Comparison of ENCODE assay signal across 9 mouse cellular contexts in the genomic region with DNA sequence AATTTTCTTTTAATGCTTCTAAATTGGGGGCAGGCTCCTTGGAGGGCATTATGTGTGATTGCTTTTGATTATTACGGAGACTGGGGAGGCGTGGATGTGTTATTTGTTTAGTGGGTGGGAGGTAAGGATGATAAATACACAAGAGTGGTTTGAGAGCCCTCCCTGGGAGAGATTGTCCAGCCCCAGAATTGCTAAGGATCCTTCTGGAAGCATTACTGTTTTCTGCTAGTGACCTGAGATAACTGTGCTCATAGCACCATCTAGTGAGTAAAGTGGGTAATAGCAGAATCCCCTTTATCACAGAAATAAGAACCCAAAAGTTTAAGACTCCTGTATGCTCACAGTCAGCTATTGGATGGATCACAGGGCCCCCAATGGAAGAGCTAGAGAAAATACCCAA. TPM values are rescaled to one million over a fixed set of nuclear protein-coding genes. Genes with fewer than 3 reads are reported as not detected.
A peak's percentile ranks its signal among the peaks of the same experiment; 100 is the strongest.
DNase-seq lines count a peak whose midpoint lies in the region; ATAC-seq and TF ChIP-seq lines count a peak whose summit lies in the region.
"Had no signal": no experiment of that assay in that cellular context is flagged by ENCODE, and none has a peak within 500 bp of the region (broad histone marks: within the 10 kb centered on the region; RNA-seq: fewer than 3 reads in every experiment).

No protein-coding gene starts in this region.

- no peaks in the 10 kb centered on the region for H3K27me3 ChIP-seq in neural tube, embryonic 15.5 days (replicated peaks)
- H3K27me3 ChIP-seq: liver, embryonic 13.5 days had no signal

- DNase-seq in gastrocnemius, adult 2 months: no peak
- DNase-seq in gastrocnemius, postnatal 25 days: no peak
- DNase-seq in right cerebral cortex, adult 18-20 months: peak; percentile 26
- no peak for DNase-seq in right cerebral cortex, postnatal 25 days
- peak; percentile 27 for DNase-seq in cerebellum, adult 9-11 months
- DNase-seq in hindlimb bud, embryonic 11.5 days (ENCODE audit: extremely low spot score, low read depth, low spot score): peak; percentile 20
- DNase-seq: liver, embryonic 13.5 days had no signal

- H3K4me2 ChIP-seq in neural tube, embryonic 15.5 days: no peak overlapping the region
- H3K4me2 ChIP-seq: liver, embryonic 13.5 days had no signal

- WGBS in neural tube, embryonic 15.5 days: 18% methylated on average over 2 of the region's 2 CpGs

- peak; percentile 85 for ATAC-seq in neural tube, embryonic 15.5 days (ENCODE audit: low FRiP score)
- ATAC-seq in erythroid progenitor cell, adult 5-6 weeks (replicated peaks; ENCODE audit: low FRiP score, poor library complexity, severe bottlenecking): no peak

- TF ChIP-seq CTCF in gastrocnemius, adult 2 months (IDR thresholded peaks at IDR 0.05): peak; percentile 83

- H3K4me1 ChIP-seq in neural tube, embryonic 15.5 days: peaks cover 2% of the 10 kb centered on the region; the same call in 1 of the 2 replicates
- H3K4me1 ChIP-seq: liver, embryonic 13.5 days had no signal

- H3K36me3 ChIP-seq in neural tube, embryonic 15.5 days: no peaks in the 10 kb centered on the region
- H3K36me3 ChIP-seq: liver, embryonic 13.5 days had no signal

- H3K4me3 ChIP-seq in gastrocnemius, adult 2 months: no peak overlapping the region
- H3K4me3 ChIP-seq in neural tube, embryonic 15.5 days (replicated peaks): no peak overlapping the region
- H3K4me3 ChIP-seq: liver, embryonic 13.5 days had no signal

- intact Hi-C loops in gastrocnemius, adult 2 months (cut with DNase I): loop anchor here (2.0 to 10.0 kb wide), 4 partner anchors 33 to 359 kb away; a partner anchor contains a TSS

- H3K27ac ChIP-seq in gastrocnemius, adult 2 months: no peak overlapping the region
- no peak overlapping the region for H3K27ac ChIP-seq in neural tube, embryonic 15.5 days (replicated peaks)
- H3K27ac ChIP-seq: liver, embryonic 13.5 days had no signal

- H3K9me3 ChIP-seq in neural tube, embryonic 15.5 days (replicated peaks): no peaks in the 10 kb centered on the region
- H3K9me3 ChIP-seq: liver, embryonic 13.5 days had no signal

- H3K9ac ChIP-seq in neural tube, embryonic 15.5 days (replicated peaks): no peak overlapping the region
- H3K9ac ChIP-seq: liver, embryonic 13.5 days had no signal

RNA-seq across cellular contexts. Expression of a gene that starts 32.4 kb away (rescaled TPM):
- 10 to 100 TPM; 20.7 to 29.1 TPM for total RNA-seq in gastrocnemius, adult 2 months (2021)
- total RNA-seq in gastrocnemius, postnatal 25 days (2021): 10 to 100 TPM; 20.8 to 25.0 TPM
- 8.4 and 21.5 TPM in 2 replicates for polyA plus RNA-seq in neural tube, embryonic 15.5 days (2015; fragmentation: Nextera tagmentation; extraction: Ambion mirVana)
- 2.5 TPM in 2 replicates for total RNA-seq in erythroid progenitor cell, adult 5-6 weeks (2015; ENCODE audit: low replicate concordance)
- 9.6 and 12.8 TPM in 2 replicates for total RNA-seq in erythroid progenitor cell, adult 5-6 weeks (2017; ENCODE audit: low replicate concordance)

RNA-seq across cellular contexts. Expression of a gene that starts 55.4 kb away (rescaled TPM):
- total RNA-seq in gastrocnemius, adult 2 months (2021): not detected
- total RNA-seq in gastrocnemius, postnatal 25 days (2021): not detected
- polyA plus RNA-seq in neural tube, embryonic 15.5 days (2015; fragmentation: Nextera tagmentation; extraction: Ambion mirVana): not detected in 2 replicates
- total RNA-seq in erythroid progenitor cell, adult 5-6 weeks (2015; ENCODE audit: low replicate concordance): not detected in 2 replicates
- not detected in 2 replicates for total RNA-seq in erythroid progenitor cell, adult 5-6 weeks (2017; ENCODE audit: low replicate concordance)
- polyA plus RNA-seq: liver, embryonic 13.5 days had no signal

Comparison
In these comparisons a context has a peak if more than half of its experiments do, and no peak if none do; other contexts are left out.
1. DNase-seq: peak in right cerebral cortex, adult 18-20 months (single experiment), cerebellum, adult 9-11 months (single experiment) and hindlimb bud, embryonic 11.5 days (single experiment); none in gastrocnemius, adult 2 months (single experiment), gastrocnemius, postnatal 25 days (single experiment) and right cerebral cortex, postnatal 25 days (single experiment).